Mouse (Mus musculus) hindbrain, embryonic 16.5 days (tissue): ENCODE data around the gene Gnai3. TPM values are rescaled to one million over a fixed set of nuclear protein-coding genes. Genes with fewer than 3 reads are reported as not detected.
A peak's percentile ranks its signal among the peaks of the same experiment; 100 is the strongest.

Experiments used
- ATAC-seq: fragments of 200-750 bp; cut with Nextera tagmentation; 2 replicates; pipeline ENCODE4 v1.8.0; 2017; ENCODE audit warnings: moderate TSS enrichment, moderate library complexity
- H3K27ac ChIP-seq: fragments of 300-500 bp; sonication (generic); 2 replicates; pipeline ENCODE4 v1.5.1; 2014; ENCODE audit warnings: low read depth, mild to moderate bottlenecking, control low read depth, low read length, moderate library complexity
- H3K27me3 ChIP-seq: fragments of 300-500 bp; sonication (generic); replicated peaks from 2 replicates; pipeline ENCODE4 v1.6.1; 2014; ENCODE audit warnings: low read length; ENCODE audit not compliant: control insufficient read depth, insufficient read depth
- H3K36me3 ChIP-seq: fragments of 300-500 bp; sonication (generic); 2 replicates; pipeline ENCODE4 v1.6.1; 2014; ENCODE audit warnings: mild to moderate bottlenecking, low read length, moderate library complexity, mixed read lengths; ENCODE audit not compliant: control insufficient read depth, insufficient read depth
- H3K4me1 ChIP-seq: fragments of 300-500 bp; sonication (generic); 2 replicates; pipeline ENCODE4 v1.6.1; 2014; ENCODE audit warnings: low read depth, low read length; ENCODE audit not compliant: control insufficient read depth, insufficient read depth
- H3K4me2 ChIP-seq: fragments of 300-500 bp; sonication (generic); 2 replicates; pipeline ENCODE4 v1.6.1; 2014; ENCODE audit warnings: mild to moderate bottlenecking, low read length, control low read depth, moderate library complexity
- H3K4me3 ChIP-seq: fragments of 300-500 bp; sonication (generic); 2 replicates; pipeline ENCODE4 v1.5.1; 2014; ENCODE audit warnings: mild to moderate bottlenecking, low read length, control low read depth, moderate library complexity
- H3K9ac ChIP-seq: fragments of 300-500 bp; sonication (generic); 2 replicates; pipeline ENCODE4 v1.6.1; 2014; ENCODE audit warnings: low read depth, mild to moderate bottlenecking, control low read depth, low read length, moderate library complexity
- H3K9me3 ChIP-seq: fragments of 300-500 bp; sonication (generic); 2 replicates; pipeline ENCODE4 v1.6.1; 2014; ENCODE audit warnings: mild to moderate bottlenecking, low read length, moderate library complexity; ENCODE audit not compliant: control insufficient read depth
- WGBS: fragments of 180-500 bp; shearing (Covaris S2); extraction: QIAGEN DNeasy Blood & Tissue Kit; methylation state at CpG from one replicate; pipeline ENCODE4 v1.1.7; 2014; 5-methylcytosine and 5-hydroxymethylcytosine counted together
- polyA plus RNA-seq: library from polyadenylated mRNA; unstranded; fragments of >200 nt; fragmentation: Nextera tagmentation; extraction: Ambion mirVana; gene quantifications from 2 replicates; pipeline ENCODE4 v1.2.1, GENCODE M21; 2015

Gnai3 gene
- polyA plus RNA-seq, 1 experiment from 2014 or later = 116 TPM

DNA sequence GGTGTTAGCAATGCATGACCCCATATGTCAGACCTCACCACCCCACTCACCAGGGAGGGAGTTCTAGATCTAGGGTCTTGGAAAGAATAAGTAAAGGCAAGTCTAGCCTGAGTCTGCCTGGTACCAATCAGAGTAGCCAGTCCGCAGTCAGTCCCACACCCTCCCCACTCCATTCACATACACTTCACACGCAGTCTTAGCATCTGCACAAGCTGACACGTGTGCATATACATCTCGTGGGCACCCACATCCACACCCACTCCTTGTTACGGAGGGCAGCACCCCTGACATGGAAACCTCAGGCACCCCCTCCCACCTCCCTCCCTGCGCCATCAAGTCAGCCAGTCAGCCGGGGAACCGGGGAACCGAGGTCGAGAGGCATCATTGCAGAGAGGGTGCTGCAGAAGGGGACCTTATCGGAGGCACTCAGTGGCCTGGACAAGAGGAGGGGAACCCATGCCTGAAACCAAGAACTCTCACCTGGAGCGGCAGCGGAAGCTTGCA is 61.1 kb downstream of the Gnai3 start:
- 11% methylated on average over 13 of the region's 13 CpGs for WGBS
- Histone ChIP-seq H3K27ac (peak overlapping the region; percentile 85), H3K9ac (peak overlapping the region; percentile 67), H3K4me3 (peak overlapping the region; percentile 64), H3K4me2 (peak overlapping the region; percentile 97), H3K9me3 (no peaks in the 10 kb centered on the region), H3K36me3 (no peaks in the 10 kb centered on the region), H3K27me3 (no peaks in the 10 kb centered on the region), H3K4me1 (peaks cover 31% of the 10 kb centered on the region)
- ATAC-seq = peak; percentile 45

DNA sequence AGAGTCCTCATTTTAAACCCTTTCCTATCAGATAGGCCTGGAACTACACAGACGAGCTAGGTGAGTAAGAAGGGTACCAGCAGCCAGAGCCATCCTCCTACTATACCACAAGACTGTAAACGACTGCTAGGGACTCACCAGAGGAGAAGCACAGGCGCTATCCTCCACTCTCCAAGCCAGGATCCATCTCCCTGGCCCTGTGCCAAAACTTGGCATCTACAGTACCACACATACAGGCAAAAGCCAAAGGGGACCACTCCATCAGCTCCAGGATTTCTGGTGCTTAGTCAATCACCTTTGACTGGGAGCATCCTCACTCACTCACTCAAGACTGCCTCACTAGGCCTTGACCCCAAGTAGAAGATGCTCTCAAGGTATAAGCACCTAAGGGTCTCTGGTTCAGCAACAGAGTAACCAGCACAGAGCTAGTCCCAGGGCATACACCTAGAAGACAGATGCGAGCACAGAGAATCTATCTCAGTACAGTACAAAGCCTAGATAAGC is 62.0 kb downstream of the Gnai3 start:
- H3K9me3 ChIP-seq = no peaks in the 10 kb centered on the region
- H3K4me3 ChIP-seq = peak overlapping the region; percentile 64
- peaks cover 31% of the 10 kb centered on the region for H3K4me1 ChIP-seq
- WGBS = 84% methylated on average over 4 of the region's 4 CpGs
- H3K4me2 ChIP-seq = peak overlapping the region; percentile 97
- H3K9ac ChIP-seq = no peak overlapping the region
- H3K27me3 ChIP-seq = no peaks in the 10 kb centered on the region
- ATAC-seq = no peak
- no peak overlapping the region for H3K27ac ChIP-seq
- H3K36me3 ChIP-seq = peaks cover 2% of the 10 kb centered on the region; the same call in 1 of the 2 replicates

DNA sequence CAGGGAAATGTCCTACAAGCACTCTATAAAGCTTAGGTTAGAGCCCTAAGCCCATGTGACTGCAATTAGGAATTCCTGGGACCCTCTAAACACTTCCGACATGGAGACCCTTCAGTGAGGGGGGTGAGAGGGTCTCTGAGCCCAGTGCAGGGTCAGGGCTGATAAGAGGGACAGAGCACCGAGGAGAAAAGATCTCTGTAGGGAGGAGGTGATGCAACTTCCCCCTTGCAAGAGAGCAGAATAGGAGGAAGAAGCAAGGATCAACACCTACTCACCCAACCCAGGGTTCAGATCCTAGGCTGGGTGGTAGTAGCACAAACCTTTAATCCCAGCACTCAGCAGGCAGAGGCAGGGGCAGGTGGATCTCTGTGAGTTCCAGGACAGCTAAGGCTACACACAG is 62.8 kb downstream of the Gnai3 start:
- Histone ChIP-seq H3K9ac (no peak overlapping the region), H3K4me3 (no peak overlapping the region), H3K4me2 (no peak overlapping the region), H3K27ac (no peak overlapping the region), H3K9me3 (no peaks in the 10 kb centered on the region), H3K27me3 (no peaks in the 10 kb centered on the region), H3K36me3 (peaks cover 2% of the 10 kb centered on the region; the same call in 1 of the 2 replicates), H3K4me1 (peaks cover 31% of the 10 kb centered on the region)
- 62% methylated on average over 2 of the region's 2 CpGs for WGBS
- ATAC-seq = no peak

DNA sequence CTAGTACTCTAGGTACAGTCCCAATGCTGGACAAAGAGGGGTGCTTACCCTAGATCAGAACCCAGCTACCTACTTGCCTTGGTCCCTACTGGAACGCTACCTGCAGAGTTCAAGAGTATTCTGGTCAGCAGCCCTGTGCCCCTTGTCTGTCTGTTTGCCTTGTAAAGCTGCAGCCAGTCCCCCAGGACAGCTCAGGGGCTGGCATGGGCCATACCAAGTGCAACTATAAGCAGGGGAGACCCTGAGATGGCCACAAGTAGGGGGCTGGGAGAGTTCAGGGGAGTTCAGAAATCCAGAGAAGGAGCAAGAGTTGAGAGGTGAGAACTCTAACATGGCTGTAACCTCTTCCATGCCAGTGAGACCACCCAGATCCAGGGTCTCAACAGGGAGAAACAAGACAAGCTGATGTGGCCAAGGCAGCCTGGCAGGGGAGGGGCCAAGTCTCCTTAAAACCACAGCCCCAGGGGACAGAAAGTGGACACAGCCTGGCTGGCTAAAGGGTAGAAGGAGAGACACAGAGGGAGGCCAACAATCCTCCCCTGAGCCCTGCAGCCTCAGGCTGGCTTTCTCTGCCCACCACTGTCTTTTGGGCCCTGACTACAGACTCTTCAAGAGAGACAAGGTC is 63.6 kb downstream of the Gnai3 start:
- Histone ChIP-seq H3K4me1 (peaks cover 31% of the 10 kb centered on the region), H3K4me3 (peak overlapping the region; percentile 7; the same call in 1 of the 2 replicates), H3K27me3 (no peaks in the 10 kb centered on the region), H3K4me2 (peak overlapping the region; percentile 5; the same call in 1 of the 2 replicates), H3K9me3 (no peaks in the 10 kb centered on the region), H3K36me3 (peaks cover 6% of the 10 kb centered on the region), H3K9ac (peak overlapping the region; percentile 8; the same call in 1 of the 2 replicates), H3K27ac (peak overlapping the region; percentile 36; the same call in 1 of the 2 replicates)
- no peak for ATAC-seq
- WGBS = 71% methylated on average over 1 of the region's 1 CpGs

DNA sequence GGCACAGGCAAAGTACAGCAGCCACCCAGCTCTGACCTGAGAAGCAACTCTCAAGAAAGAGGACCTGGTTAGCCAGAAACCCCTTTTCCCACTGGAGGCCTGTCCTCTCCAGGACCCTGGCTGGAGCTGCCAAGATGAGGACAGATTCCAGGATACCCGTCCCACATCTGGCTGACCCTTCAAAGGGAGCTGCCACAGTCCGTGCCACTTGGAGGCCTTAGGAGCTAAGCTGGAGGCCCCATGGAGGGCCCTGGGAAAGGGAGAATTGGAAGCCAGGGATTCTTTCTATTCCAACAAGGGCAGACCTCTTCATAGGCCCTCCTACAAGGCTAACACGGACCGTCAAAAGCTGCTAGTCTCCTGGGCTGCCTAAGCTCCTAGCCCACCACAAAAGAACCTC is 64.3 kb downstream of the Gnai3 start:
- H3K4me1 ChIP-seq = peaks cover 31% of the 10 kb centered on the region
- H3K4me2 ChIP-seq = peak overlapping the region; percentile 5; the same call in 1 of the 2 replicates
- WGBS = 56% methylated on average over 4 of the region's 4 CpGs
- ATAC-seq = no peak
- H3K9me3 ChIP-seq = no peaks in the 10 kb centered on the region
- no peaks in the 10 kb centered on the region for H3K27me3 ChIP-seq
- peaks cover 12% of the 10 kb centered on the region for H3K36me3 ChIP-seq
- no peak overlapping the region; the same call in 1 of the 2 replicates for H3K4me3 ChIP-seq
- H3K27ac ChIP-seq = peak overlapping the region; percentile 17; the same call in 1 of the 2 replicates
- no peak overlapping the region; the same call in 1 of the 2 replicates for H3K9ac ChIP-seq

DNA sequence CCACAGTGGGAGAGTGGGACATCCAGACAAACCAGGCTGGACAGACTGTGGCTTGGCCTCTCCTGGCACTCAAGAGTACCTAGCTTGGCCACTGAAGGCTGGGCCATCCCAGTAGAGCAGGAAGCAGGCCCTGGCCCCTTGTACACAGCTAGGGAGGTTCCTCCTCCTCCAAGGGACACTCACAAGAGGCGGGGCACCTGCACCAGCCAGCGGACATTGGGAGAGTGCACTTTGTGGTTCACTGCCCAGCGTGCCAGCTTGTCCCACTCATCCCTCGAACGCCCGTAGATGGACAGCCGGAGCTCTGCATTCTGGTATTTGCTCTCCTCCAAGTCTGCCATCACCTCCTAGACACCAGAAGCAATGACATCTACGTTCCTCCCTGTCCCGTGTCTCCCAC is 69.1 kb downstream of the Gnai3 start:
- Histone ChIP-seq H3K4me2 (no peak overlapping the region), H3K36me3 (peaks cover 37% of the 10 kb centered on the region), H3K4me3 (no peak overlapping the region), H3K27me3 (no peaks in the 10 kb centered on the region), H3K9ac (no peak overlapping the region), H3K4me1 (peaks cover 10% of the 10 kb centered on the region; the same call in 1 of the 2 replicates), H3K9me3 (no peaks in the 10 kb centered on the region), H3K27ac (no peak overlapping the region)
- ATAC-seq = no peak
- 94% methylated on average over 9 of the region's 9 CpGs for WGBS

DNA sequence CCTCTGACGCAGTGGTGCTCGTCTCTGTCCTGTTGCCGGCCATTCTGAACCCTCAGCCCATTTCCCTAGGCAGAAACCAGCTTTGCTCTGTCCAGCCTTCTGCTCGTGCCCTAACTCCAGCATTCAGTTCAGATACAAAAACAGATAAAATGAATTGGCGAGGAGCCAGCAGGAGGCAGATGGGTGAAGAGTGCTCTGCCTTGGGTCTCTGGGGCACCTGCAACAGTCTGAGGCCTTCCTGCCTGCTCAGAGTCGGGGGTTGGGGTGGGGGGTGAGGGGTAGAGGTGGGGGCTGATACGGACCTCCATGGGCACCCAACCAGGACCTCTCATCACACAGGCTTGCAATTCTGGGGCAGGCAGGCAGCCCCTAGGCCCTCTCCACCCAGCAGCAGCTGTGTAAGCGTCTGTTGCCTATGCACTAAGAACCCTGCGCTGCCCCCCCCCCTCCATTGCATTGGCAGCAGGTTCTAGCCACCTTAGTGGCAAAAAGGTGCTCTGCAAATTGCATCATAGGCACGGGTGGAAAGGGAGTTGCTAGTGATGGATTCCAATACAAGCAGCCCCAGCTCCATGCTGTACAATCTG is 72.9 kb downstream of the Gnai3 start:
- ATAC-seq = peak; percentile 40; the same call in 1 of the 2 replicates
- Histone ChIP-seq H3K27ac (no peak overlapping the region), H3K27me3 (no peaks in the 10 kb centered on the region), H3K4me3 (no peak overlapping the region), H3K36me3 (peaks cover 35% of the 10 kb centered on the region), H3K4me2 (no peak overlapping the region), H3K9ac (no peak overlapping the region), H3K4me1 (peaks cover 7% of the 10 kb centered on the region; the same call in 1 of the 2 replicates), H3K9me3 (no peaks in the 10 kb centered on the region)
- 64% methylated on average over 9 of the region's 10 CpGs for WGBS

DNA sequence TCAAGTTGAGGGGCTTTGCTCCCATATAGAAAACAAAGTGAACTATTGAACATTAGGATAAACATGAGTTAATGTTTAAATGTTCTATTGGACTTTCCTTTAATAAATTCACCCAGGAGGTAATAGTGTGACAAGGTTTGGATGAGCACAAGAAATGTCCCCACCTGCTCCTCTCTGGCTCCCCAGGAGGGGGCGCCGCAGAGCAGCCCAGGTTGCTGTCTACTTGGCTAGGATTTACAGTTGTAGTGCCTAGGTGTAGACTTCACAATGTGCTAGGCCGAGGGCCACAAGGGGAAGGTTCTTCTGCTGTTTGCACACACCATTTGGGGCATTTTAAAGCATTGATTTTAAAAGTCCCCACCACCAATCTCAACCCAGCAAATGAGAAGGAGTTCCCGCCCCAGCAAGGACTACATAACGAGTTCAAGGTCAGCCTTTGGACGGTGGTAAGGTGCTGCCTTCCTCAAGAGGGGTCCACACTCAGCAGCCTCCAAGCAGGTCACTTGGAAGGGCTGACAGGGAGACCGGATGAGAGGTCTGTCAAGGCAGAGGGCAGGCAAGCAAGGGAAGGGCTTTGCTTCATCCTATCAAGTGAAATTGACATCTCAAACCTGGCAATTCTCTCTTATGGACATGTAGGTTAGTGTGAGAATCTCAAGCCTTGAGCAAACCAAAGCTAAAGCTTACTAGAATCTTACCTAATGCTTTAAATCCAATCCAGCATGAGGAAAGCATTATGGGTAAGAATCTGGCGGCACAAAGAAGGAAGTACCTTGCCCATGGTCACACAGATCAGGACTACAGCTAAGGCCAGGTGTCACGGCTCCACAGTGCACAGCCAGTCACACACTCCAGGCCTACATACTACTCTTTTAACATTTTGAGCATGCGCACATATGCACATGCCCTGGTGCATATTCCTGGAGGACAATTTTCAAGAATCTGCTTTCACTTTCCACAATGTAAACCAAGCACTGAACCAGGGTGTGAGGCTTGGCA is 75.4 kb downstream of the Gnai3 start:
- 69% methylated on average over 10 of the region's 10 CpGs for WGBS
- no peaks in the 10 kb centered on the region for H3K27me3 ChIP-seq
- peaks cover 14% of the 10 kb centered on the region for H3K36me3 ChIP-seq
- no peak overlapping the region for H3K4me2 ChIP-seq
- ATAC-seq = no peak
- H3K4me1 ChIP-seq = peaks cover 7% of the 10 kb centered on the region; the same call in 1 of the 2 replicates
- no peaks in the 10 kb centered on the region for H3K9me3 ChIP-seq
- no peak overlapping the region for H3K4me3 ChIP-seq
- no peak overlapping the region for H3K9ac ChIP-seq
- no peak overlapping the region for H3K27ac ChIP-seq
